Mouse (Mus musculus): ENCODE measurements around the gene Gm21244. TPM values are rescaled to one million over a fixed set of nuclear protein-coding genes. Genes with fewer than 3 reads are reported as not detected.

Gene Gm21244
- polyA plus RNA-seq (2014; fragmentation: Illumina TruSeq; extraction: RNeasy Lipid Tissue Mini Kit (QIAGEN cat#74804); ENCODE audit: low read depth, low replicate concordance), result not detected

DNA sequence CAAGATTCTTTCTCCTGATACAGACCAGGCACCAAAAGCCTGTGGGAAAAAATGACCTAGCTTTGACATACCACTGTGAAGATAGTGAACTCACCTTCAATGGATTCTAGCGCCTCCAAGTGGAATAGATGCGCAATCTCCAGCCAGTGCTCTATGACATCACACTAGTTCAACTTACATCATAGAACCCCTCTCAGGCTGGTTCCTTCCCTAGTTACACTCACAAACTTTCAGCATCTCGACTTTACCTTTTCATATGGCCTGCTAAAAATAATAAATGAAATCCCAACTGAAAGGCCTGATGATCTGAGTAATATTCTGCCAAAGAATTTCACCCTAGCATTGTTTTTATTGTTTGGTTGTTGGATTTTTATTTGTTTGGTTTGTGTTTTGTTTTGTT lies at the start of gene Gm21244:
Gm21244 (minus strand) TSS at position 101 of the 400 bp plus-strand sequence.

Other genes starting within 250 kb of the Gm21244 start
- not detected for gene Gm28998, start 84.5 kb upstream of the Gm21244 start, polyA plus RNA-seq (2014; fragmentation: Illumina TruSeq; extraction: RNeasy Lipid Tissue Mini Kit (QIAGEN cat#74804); ENCODE audit: low read depth, low replicate concordance)
- not detected for gene Gm21788, start 235.7 kb upstream of the Gm21244 start, polyA plus RNA-seq (2014; fragmentation: Illumina TruSeq; extraction: RNeasy Lipid Tissue Mini Kit (QIAGEN cat#74804); ENCODE audit: low read depth, low replicate concordance)